Mouse (Mus musculus) gastrocnemius, adult 18-20 months (tissue): ENCODE data around the gene Spast. TPM values are rescaled to one million over a fixed set of nuclear protein-coding genes. Genes with fewer than 3 reads are reported as not detected.
"Not testable (repeated sequence)": the region's sequence is repeated elsewhere in the genome, so short reads cannot be mapped to it uniquely, and the experiment has no call there.

ENCODE experiments used
- DNase-seq: peaks from one replicate; pipeline ENCODE4 v3.0.0; 2021; ENCODE audit warnings: low spot score
- total RNA-seq, 2 experiments: library from RNA; stranded (reverse); gene quantifications; 2 replicates each; pipeline ENCODE4 v1.2.3; 2021

Gene Spast
- total RNA-seq, 2 experiments from 2014 or later = 45.0 to 46.1 TPM

- no peak for DNase-seq
Measured at GRCm38 (mm10) chr17:74323844-74324243, 14.9 kb upstream of the Spast start, which contains the start of gene Dpy30. TSS of gene Dpy30 (minus strand) at chr17:74323944.

GRCm38 (mm10) chr17:74327195-74327594, 11.6 kb upstream of the Spast start:
- DNase-seq = not testable (repeated sequence)

- peak; percentile 26 for DNase-seq
Measured at GRCm38 (mm10) chr17:74328146-74328545, 10.6 kb upstream of the Spast start.

- DNase-seq = no peak
Measured at GRCm38 (mm10) chr17:74331049-74331676, 7.6 kb upstream of the Spast start.

GRCm38 (mm10) chr17:74338225-74338931, 409 bp upstream of the Spast start:
- peak; percentile 92 for DNase-seq

- peak; percentile 7 for DNase-seq
Measured at GRCm38 (mm10) chr17:74341151-74341550, 2.4 kb downstream of the Spast start.

- no peak for DNase-seq
Measured at GRCm38 (mm10) chr17:74363592-74363991, 24.8 kb downstream of the Spast start.

GRCm38 (mm10) chr17:74376916-74377315, 38.1 kb downstream of the Spast start:
- no peak for DNase-seq

GRCm38 (mm10) chr17:74386657-74387056, 47.9 kb downstream of the Spast start:
- no peak for DNase-seq

GRCm38 (mm10) chr17:74389847-74390246, 51.1 kb downstream of the Spast start:
- DNase-seq = no peak

GRCm38 (mm10) chr17:74394381-74394780, 55.6 kb downstream of the Spast start:
- no peak for DNase-seq

GRCm38 (mm10) chr17:74394855-74395254, 56.1 kb downstream of the Spast start:
- no peak for DNase-seq

- DNase-seq = peak; percentile 97
Measured at GRCm38 (mm10) chr17:74395383-74396065, 56.7 kb downstream of the Spast start, which contains the start of gene Slc30a6. TSS of gene Slc30a6 (plus strand) at chr17:74395608.

GRCm38 (mm10) chr17:74396766-74397165, 58.0 kb downstream of the Spast start:
- no peak for DNase-seq

- no peak for DNase-seq
Measured at GRCm38 (mm10) chr17:74397173-74397572, 58.4 kb downstream of the Spast start.

- no peak for DNase-seq
Measured at GRCm38 (mm10) chr17:74402486-74403222, 63.9 kb downstream of the Spast start.

- no peak for DNase-seq
Measured at GRCm38 (mm10) chr17:74406487-74406886, 67.7 kb downstream of the Spast start.

- DNase-seq = no peak
Measured at GRCm38 (mm10) chr17:74409722-74410121, 70.9 kb downstream of the Spast start.

- no peak for DNase-seq
Measured at GRCm38 (mm10) chr17:74413324-74413723, 74.5 kb downstream of the Spast start.

- no peak for DNase-seq
Measured at GRCm38 (mm10) chr17:74414671-74415070, 75.9 kb downstream of the Spast start.

- DNase-seq = no peak
Measured at GRCm38 (mm10) chr17:74416841-74417360, 78.1 kb downstream of the Spast start.
